Mouse (Mus musculus) CH12.LX (cell line): ENCODE measurements around the gene Ccdc36. TPM values are rescaled to one million over a fixed set of nuclear protein-coding genes. Genes with fewer than 3 reads are reported as not detected.

Experiments
- DNase-seq: peaks from one replicate; pipeline ENCODE4 v3.0.0-alpha.2; 2013; ENCODE audit errors: extremely low read depth
- H3K27ac ChIP-seq: 2 replicates; pipeline ENCODE4 v1.5.1; 2012; ENCODE audit warnings: low read depth, mild to moderate bottlenecking, control low read depth, moderate library complexity; ENCODE audit not compliant: insufficient read depth
- H3K27me3 ChIP-seq: replicated peaks from 2 replicates; pipeline ENCODE3; 2012; ENCODE audit warnings: inconsistent platforms
- H3K36me3 ChIP-seq, 2 experiments: replicated peaks in 1 of 2; 2 replicates each; pipeline versions ENCODE3 to v1.6.1; 2012; ENCODE audit warnings: inconsistent platforms in 1 of 2, low read length in 1 of 2, mild to moderate bottlenecking in 1 of 2, mixed read lengths in 1 of 2, moderate library complexity in 1 of 2; ENCODE audit not compliant: control insufficient read depth in 1 of 2, insufficient read depth in 1 of 2
- H3K4me1 ChIP-seq, 2 experiments: 2 replicates each; pipeline ENCODE4 v1.6.1; 2012; ENCODE audit warnings: inconsistent platforms in 1 of 2, moderate library complexity in 1 of 2; ENCODE audit not compliant: insufficient read depth in 2 of 2, control insufficient read depth in 1 of 2
- H3K4me2 ChIP-seq: 2 replicates; pipeline ENCODE4 v1.6.1; 2012; ENCODE audit warnings: low read depth, mild to moderate bottlenecking, control low read depth; ENCODE audit not compliant: poor library complexity, insufficient read depth, severe bottlenecking
- H3K4me3 ChIP-seq, 3 experiments: fragments of 150-350 bp in 1 of 3; sonication (generic) in 1 of 3; replicated peaks in 1 of 3; 2 replicates each; pipeline versions ENCODE3 to v1.5.1; 2011 to 2012; ENCODE audit warnings: low read depth in 2 of 3, low read length in 2 of 3, mild to moderate bottlenecking in 2 of 3, moderate library complexity in 2 of 3, control low read depth in 1 of 3, improper control_type of control experiment in 1 of 3, inconsistent platforms in 1 of 3, mixed read lengths in 1 of 3; ENCODE audit not compliant: poor library complexity in 1 of 3
- H3K79me2 ChIP-seq: replicated peaks from 2 replicates; pipeline ENCODE4 v1.6.1; 2012; ENCODE audit warnings: mild to moderate bottlenecking, moderate library complexity; ENCODE audit not compliant: control insufficient read depth, poor library complexity, insufficient read depth, severe bottlenecking; ENCODE audit errors: extremely low read depth
- H3K9ac ChIP-seq: 2 replicates; pipeline ENCODE4 v1.6.1; 2012; ENCODE audit warnings: low read depth, mild to moderate bottlenecking, control low read depth, moderate library complexity; ENCODE audit not compliant: insufficient read depth
- H3K9me3 ChIP-seq: replicated peaks from 2 replicates; pipeline ENCODE3; 2012; ENCODE audit warnings: low read length, inconsistent platforms, mixed read lengths
- BHLHE40 ChIP-seq: IDR thresholded peaks from 2 replicates; pipeline ENCODE4 v1.6.1; 2011; ENCODE audit warnings: mild to moderate bottlenecking, low read depth, low read length, improper control_type of control experiment
- CTCF ChIP-seq, 2 experiments: IDR thresholded peaks in 1 of 2; conservative IDR thresholded peaks in 1 of 2; 2 replicates each; pipeline ENCODE4 v1.5.1; 2011 to 2012; ENCODE audit warnings: low read depth in 2 of 2, low read length in 2 of 2, improper control_type of control experiment in 1 of 2, inconsistent platforms in 1 of 2, mild to moderate bottlenecking in 1 of 2, moderate library complexity in 1 of 2
- E2F4 ChIP-seq: IDR thresholded peaks from 2 replicates; pipeline ENCODE4 v1.6.1; 2011; ENCODE audit warnings: low read depth, low read length, improper control_type of control experiment; ENCODE audit not compliant: insufficient replicate concordance
- EP300 ChIP-seq: IDR thresholded peaks from 2 replicates; pipeline ENCODE4 v1.6.1; 2011; ENCODE audit warnings: low read length, improper control_type of control experiment
- ETS1 ChIP-seq: conservative IDR thresholded peaks from 2 replicates; pipeline ENCODE4 v1.6.1; 2012; ENCODE audit warnings: low read depth, mild to moderate bottlenecking, inconsistent platforms, low read length, improper control_type of control experiment, moderate library complexity
- GABPA ChIP-seq: IDR thresholded peaks from 2 replicates; pipeline ENCODE4 v1.6.1; 2012; ENCODE audit warnings: low read depth, low read length, improper control_type of control experiment, inconsistent platforms; ENCODE audit not compliant: insufficient replicate concordance
- HCFC1 ChIP-seq: IDR thresholded peaks from 2 replicates; pipeline ENCODE4 v1.6.1; 2012; ENCODE audit warnings: low read depth, mild to moderate bottlenecking, inconsistent platforms, low read length, improper control_type of control experiment
- IRF4 ChIP-seq: IDR thresholded peaks from 2 replicates; pipeline ENCODE4 v1.6.1; 2014; ENCODE audit warnings: low read depth, mild to moderate bottlenecking, inconsistent platforms, low read length, improper control_type of control experiment
- JUN ChIP-seq: IDR thresholded peaks from 2 replicates; pipeline ENCODE4 v1.6.1; 2011; ENCODE audit warnings: low read depth, mild to moderate bottlenecking, low read length, improper control_type of control experiment, moderate library complexity; ENCODE audit not compliant: insufficient read depth
- MAFK ChIP-seq: IDR thresholded peaks from 2 replicates; pipeline ENCODE4 v1.6.1; 2011; ENCODE audit warnings: low read length, improper control_type of control experiment; ENCODE audit not compliant: insufficient replicate concordance
- MAX ChIP-seq: IDR thresholded peaks from 2 replicates; pipeline ENCODE4 v1.6.1; 2011; ENCODE audit warnings: low read length, improper control_type of control experiment
- MEF2A ChIP-seq: IDR thresholded peaks from 2 replicates; pipeline ENCODE4 v1.6.1; 2014; ENCODE audit warnings: low read depth, mild to moderate bottlenecking, inconsistent platforms, low read length, improper control_type of control experiment, borderline replicate concordance
- MXI1 ChIP-seq: IDR thresholded peaks from 2 replicates; pipeline ENCODE4 v1.6.1; 2011; ENCODE audit warnings: mild to moderate bottlenecking, low read depth, low read length, improper control_type of control experiment
- MYC ChIP-seq: IDR thresholded peaks from 2 replicates; pipeline ENCODE4 v1.6.1; 2011; ENCODE audit warnings: low read depth, mild to moderate bottlenecking, improper control_type of control experiment, low read length
- NRF1 ChIP-seq: IDR thresholded peaks from 2 replicates; pipeline ENCODE4 v1.6.1; 2014; ENCODE audit warnings: low read depth, mild to moderate bottlenecking, inconsistent platforms, low read length, improper control_type of control experiment, moderate library complexity
- PAX5 ChIP-seq: IDR thresholded peaks from 2 replicates; pipeline ENCODE4 v1.6.1; 2012; ENCODE audit warnings: low read length, inconsistent platforms, mixed read lengths
- POLR2A ChIP-seq: IDR thresholded peaks from 2 replicates; pipeline ENCODE4 v1.6.1; 2011; ENCODE audit warnings: low read depth, mild to moderate bottlenecking, improper control_type of control experiment, low read length
- POLR2AphosphoS2 ChIP-seq: IDR thresholded peaks from 2 replicates; pipeline ENCODE4 v1.6.1; 2011; ENCODE audit warnings: low read depth, low read length, improper control_type of control experiment
- RAD21 ChIP-seq: IDR thresholded peaks from 2 replicates; pipeline ENCODE4 v1.6.1; 2011; ENCODE audit warnings: low read depth, mild to moderate bottlenecking, low read length, improper control_type of control experiment, moderate library complexity
- SIN3A ChIP-seq: IDR thresholded peaks from 2 replicates; pipeline ENCODE4 v1.6.1; 2012; ENCODE audit warnings: low read length, improper control_type of control experiment, inconsistent platforms
- SMC3 ChIP-seq: IDR thresholded peaks from 2 replicates; pipeline ENCODE4 v1.6.1; 2011; ENCODE audit warnings: low read depth, low read length, improper control_type of control experiment
- TBP ChIP-seq: conservative IDR thresholded peaks from 2 replicates; pipeline ENCODE4 v1.6.1; 2011; ENCODE audit warnings: low read depth, low read length, improper control_type of control experiment
- TCF12 ChIP-seq: IDR thresholded peaks from 2 replicates; pipeline ENCODE4 v1.6.1; 2014; ENCODE audit warnings: low read depth, mild to moderate bottlenecking, inconsistent platforms, low read length, improper control_type of control experiment
- UBTF ChIP-seq: IDR thresholded peaks from 2 replicates; pipeline ENCODE4 v1.6.1; 2012; ENCODE audit warnings: low read depth, mild to moderate bottlenecking, inconsistent platforms, low read length, improper control_type of control experiment, moderate library complexity
- USF1 ChIP-seq: IDR thresholded peaks from 2 replicates; pipeline ENCODE4 v1.6.1; 2014; ENCODE audit warnings: low read depth, mild to moderate bottlenecking, inconsistent platforms, low read length, improper control_type of control experiment
- ZKSCAN1 ChIP-seq: IDR thresholded peaks from 2 replicates; pipeline ENCODE4 v1.6.1; 2012; ENCODE audit warnings: low read depth, inconsistent platforms, low read length, improper control_type of control experiment, borderline replicate concordance
- dilution Hi-C: fragments of 300-500 bp; cut with MboI; formaldehyde crosslinking; loops from 2 replicates; pipeline ENCODE4 v1.14.3; 2020; ENCODE audit warnings: low sequenced_read_pairs; ENCODE audit not compliant: extremely low pct_unique_long_range_greater_than_20kb, extremely low pct_ligation_motif_present
- in situ Hi-C: fragments of 300-500 bp; cut with MboI; formaldehyde crosslinking; loops from 3 replicates; pipeline ENCODE4 v1.14.3; 2019; ENCODE audit warnings: low sequenced_read_pairs, low pct_ligation_motif_present, low pct_unique_long_range_greater_than_20kb, mixed read lengths
- polyA plus RNA-seq: library from polyadenylated mRNA; unstranded; fragments of >175 nt; gene quantifications from 2 replicates; pipeline ENCODE4 v1.2.1, GENCODE M21; 2012; ENCODE audit warnings: low read depth; ENCODE audit not compliant: insufficient read length
- total RNA-seq, 2 experiments: library from RNA; depleted of rRNA; stranded (reverse); fragments of 300-350 nt in 1 of 2; fragments of >200 nt in 1 of 2; gene quantifications; 2 replicates each; pipeline ENCODE4 v1.2.3; 2012 to 2014

Gene Ccdc36
- total and polyA plus RNA-seq, 3 experiments, result 0.04 to 0.13 (median 0.13) TPM

GRCm38 (mm10) chr9:108404451-108404850, 23.8 kb downstream of the Ccdc36 start:
- no peak for DNase-seq
- dilution Hi-C loops, result no loop called here
- no peak overlapping the region for H3K9ac ChIP-seq

GRCm38 (mm10) chr9:108403081-108403480, 25.2 kb downstream of the Ccdc36 start:
- Histone ChIP-seq H3K9ac (no peak overlapping the region), H3K9me3 (no peaks in the 10 kb centered on the region), H3K4me2 (no peak overlapping the region), H3K79me2 (no peaks in the 10 kb centered on the region), H3K27ac (no peak overlapping the region), H3K27me3 (no peaks in the 10 kb centered on the region), H3K4me3 (no peak overlapping the region), H3K36me3 (peaks cover 0 to 1% of the 10 kb centered on the region in 2 experiments), H3K4me1 (peaks cover 4 to 20% of the 10 kb centered on the region in 2 experiments; a peak in 3 of 4 replicates)
- dilution Hi-C loops (no loop called here), in situ Hi-C loops (no loop called here)
- DNase-seq, result no peak
- TF ChIP-seq EP300 (no peak), SIN3A (no peak), GABPA (no peak), HCFC1 (no peak), MXI1 (no peak), TCF12 (no peak), MYC (no peak), POLR2AphosphoS2 (no peak), NRF1 (no peak), USF1 (no peak), MEF2A (no peak), PAX5 (no peak), TBP (no peak), IRF4 (no peak), ZKSCAN1 (no peak), CTCF (conservative IDR thresholded peaks at IDR 0.05 in 1 of 2, IDR thresholded peaks at IDR 0.05 in 1 of 2; ENCODE audit: low read depth in 2 of 2, low read length in 2 of 2) (no peak), POLR2A (no peak), MAX (no peak), ETS1 (no peak), MAFK (no peak)

More at GRCm38 (mm10) chr9:108404451-108404850, 23.8 kb downstream of the Ccdc36 start:
- Histone ChIP-seq H3K27me3 (no peaks in the 10 kb centered on the region), H3K4me2 (no peak overlapping the region), H3K9me3 (no peaks in the 10 kb centered on the region), H3K79me2 (no peaks in the 10 kb centered on the region), H3K4me1 (peaks cover 4 to 20% of the 10 kb centered on the region in 2 experiments; a peak in 3 of 4 replicates), H3K27ac (no peak overlapping the region), H3K36me3 (no peaks in the 10 kb centered on the region), H3K4me3 (no peak overlapping the region)
- in situ Hi-C loops, result no loop called here
- TF ChIP-seq E2F4, result no peak
- no peak for TF ChIP-seq UBTF
- TF ChIP-seq JUN, result no peak
- no peak for TF ChIP-seq BHLHE40
- no peak for TF ChIP-seq SMC3
- no peak for TF ChIP-seq TBP
- TF ChIP-seq RAD21, result no peak
